ENCODE assay signal across 10 mouse cellular contexts in the genomic region with DNA sequence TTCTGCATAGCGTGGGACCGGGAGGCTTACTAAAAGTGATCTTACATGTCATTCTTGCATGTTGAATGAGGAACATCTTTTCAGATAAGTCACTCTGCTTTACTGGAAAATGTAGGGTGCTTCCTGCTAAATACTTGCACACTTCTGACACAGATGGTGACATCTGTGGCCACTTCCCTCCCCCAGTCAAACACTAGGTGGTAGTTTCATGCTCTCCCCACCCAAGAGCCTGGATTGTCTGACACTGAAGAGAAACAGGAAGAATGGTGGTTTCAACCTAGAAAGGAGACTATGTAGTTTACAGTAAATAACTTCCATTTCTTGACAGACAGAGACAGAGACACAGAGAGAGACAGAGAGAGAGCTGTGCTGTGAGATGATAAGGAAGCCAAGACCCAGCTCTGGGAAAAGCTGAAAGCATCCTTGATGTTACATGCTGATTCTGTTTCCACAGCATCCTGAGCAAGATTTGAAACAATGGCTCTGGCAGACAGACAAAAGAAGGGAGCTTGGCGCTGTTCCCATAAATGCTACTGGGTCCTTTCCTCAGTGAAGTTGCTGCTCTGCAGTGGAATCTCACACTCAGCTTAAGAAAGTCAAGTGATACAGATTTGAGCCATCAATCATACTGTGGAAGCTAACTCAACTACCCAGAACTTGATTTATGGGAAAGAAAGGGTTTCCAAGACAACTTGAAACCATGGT.
A peak's percentile ranks its signal among the peaks of the same experiment; 100 is the strongest.
DNase-seq lines count a peak whose midpoint lies in the region; ATAC-seq and TF ChIP-seq lines count a peak whose summit lies in the region.
"Had no signal": no experiment of that assay in that cellular context is flagged by ENCODE, and none has a peak within 500 bp of the region (broad histone marks: within the 10 kb centered on the region; RNA-seq: fewer than 3 reads in every experiment).

No protein-coding gene starts in this region.

- ATAC-seq in kidney, embryonic 15.5 days (replicated peaks; ENCODE audit: low FRiP score) = no peak
- peak; percentile 72 for ATAC-seq in inflammation-experienced regulatory T-cells, adult 6 months
- ATAC-seq in neutrophil, adult 5-6 weeks (ENCODE audit: extremely low read depth, insufficient number of reproducible peaks, low FRiP score, poor library complexity, severe bottlenecking) = peak; percentile 94

- H3K9me3 ChIP-seq in kidney, embryonic 15.5 days (replicated peaks) = no peaks in the 10 kb centered on the region
- no peaks in the 10 kb centered on the region for H3K9me3 ChIP-seq in embryonic facial prominence, embryonic 10.5 days
- H3K9me3 ChIP-seq: embryonic facial prominence, embryonic 12.5 days; stomach, embryonic 15.5 days had no signal

- no peaks in the 10 kb centered on the region for H3K36me3 ChIP-seq in kidney, embryonic 15.5 days
- no peaks in the 10 kb centered on the region for H3K36me3 ChIP-seq in embryonic facial prominence, embryonic 10.5 days (replicated peaks)
- H3K36me3 ChIP-seq: embryonic facial prominence, embryonic 12.5 days; stomach, embryonic 15.5 days had no signal

- H3K27me3 ChIP-seq in kidney, embryonic 15.5 days = no peaks in the 10 kb centered on the region
- no peaks in the 10 kb centered on the region for H3K27me3 ChIP-seq in embryonic facial prominence, embryonic 10.5 days (replicated peaks; ENCODE audit: low read depth, poor library complexity, severe bottlenecking)
- H3K27me3 ChIP-seq: embryonic facial prominence, embryonic 12.5 days; stomach, embryonic 15.5 days had no signal

- peak; percentile 58 for DNase-seq in kidney, postnatal 14 days
- DNase-seq in frontal cortex, adult 2 months (ENCODE audit: extremely low spot score in 1 of 2, low spot score in 1 of 2) = no peak
- no peak for DNase-seq in urinary bladder, postnatal 10 days (ENCODE audit: low spot score)
- DNase-seq in embryonic facial prominence, embryonic 10.5 days (ENCODE audit: low spot score) = no peak

- H3K4me1 ChIP-seq in kidney, embryonic 15.5 days = peaks cover 8% of the 10 kb centered on the region; the same call in 1 of the 2 replicates
- peaks cover 10% of the 10 kb centered on the region for H3K4me1 ChIP-seq in bone marrow, adult 2 months (ENCODE audit: control insufficient read depth, insufficient read depth, low read length)
- H3K4me1 ChIP-seq in embryonic facial prominence, embryonic 10.5 days = no peaks in the 10 kb centered on the region
- H3K4me1 ChIP-seq: embryonic facial prominence, embryonic 12.5 days; stomach, embryonic 15.5 days had no signal

- H3K4me2 ChIP-seq in kidney, embryonic 15.5 days = no peak overlapping the region
- H3K4me2 ChIP-seq: embryonic facial prominence, embryonic 12.5 days; stomach, embryonic 15.5 days had no signal

- 86% methylated on average over 3 of the region's 3 CpGs for WGBS in kidney, embryonic 15.5 days
- WGBS in bone marrow, adult 2 months = 37% methylated on average over 3 of the region's 3 CpGs
- WGBS in embryonic facial prominence, embryonic 10.5 days = 94% methylated on average over 3 of the region's 3 CpGs

- TF ChIP-seq CTCF in bone marrow, adult 2 months (IDR thresholded peaks at IDR 0.05; ENCODE audit: control insufficient read depth, insufficient read depth, low read length) = no peak

- no peak for TF ChIP-seq POLR2A in bone marrow, adult 2 months (IDR thresholded peaks at IDR 0.05; ENCODE audit: borderline replicate concordance, control insufficient read depth, low read depth, low read length)

- H3K27ac ChIP-seq in kidney, embryonic 15.5 days = no peak overlapping the region
- H3K27ac ChIP-seq in bone marrow, adult 2 months (ENCODE audit: control insufficient read depth, insufficient read depth, low read depth, low read length, poor library complexity) = peak overlapping the region; percentile 87
- H3K27ac ChIP-seq in embryonic facial prominence, embryonic 10.5 days (replicated peaks) = no peak overlapping the region
- H3K27ac ChIP-seq: embryonic facial prominence, embryonic 12.5 days; stomach, embryonic 15.5 days had no signal

- H3K4me3 ChIP-seq in kidney, embryonic 15.5 days (replicated peaks) = no peak overlapping the region
- no peak overlapping the region for H3K4me3 ChIP-seq in bone marrow, adult 2 months (replicated peaks; ENCODE audit: control insufficient read depth, low read depth, low read length)
- H3K4me3 ChIP-seq in embryonic facial prominence, embryonic 10.5 days = no peak overlapping the region
- H3K4me3 ChIP-seq: embryonic facial prominence, embryonic 12.5 days; stomach, embryonic 15.5 days had no signal

- H3K9ac ChIP-seq in kidney, embryonic 15.5 days = no peak overlapping the region
- H3K9ac ChIP-seq: embryonic facial prominence, embryonic 12.5 days; stomach, embryonic 15.5 days had no signal
